Mouse (Mus musculus): Measurements from ENCODE around the gene Sema7a. TPM values are rescaled to one million over a fixed set of nuclear protein-coding genes. Genes with fewer than 3 reads are reported as not detected.

Sema7a gene
- total and polyA plus RNA-seq, 3 experiments = 0.03 TPM; not detected in 2

GRCm38 (mm10) chr9:57940861-57941638 lies 1.1 kb downstream of the Sema7a start:
- no peaks in the 10 kb centered on the region for H3K36me3 ChIP-seq (ENCODE audit: control insufficient read depth in 1 of 2, insufficient read depth in 2 of 2, low read length in 2 of 2)
- H3K4me1 ChIP-seq (ENCODE audit: control insufficient read depth in 1 of 2, insufficient read depth in 2 of 2, low read length in 2 of 2) = no peaks in the 10 kb centered on the region
- TF ChIP-seq GABPA (IDR thresholded peaks at IDR 0.05; ENCODE audit: low read depth, low read length) (no peak), SMC3 (IDR thresholded peaks at IDR 0.05; ENCODE audit: low read depth, low read length) (no peak), TCF12 (IDR thresholded peaks at IDR 0.05; ENCODE audit: low read depth, low read length) (no peak), ETS1 (IDR thresholded peaks at IDR 0.05; ENCODE audit: low read depth, low read length) (no peak), ELF1 (IDR thresholded peaks at IDR 0.05; ENCODE audit: low read depth, low read length) (no peak), TBP (IDR thresholded peaks at IDR 0.05; ENCODE audit: low read depth, low read length) (no peak), CHD1 (IDR thresholded peaks at IDR 0.05; ENCODE audit: low read depth, low read length) (no peak), ZC3H11A (IDR thresholded peaks at IDR 0.05; ENCODE audit: low read depth, low read length) (no peak), ZNF384 (IDR thresholded peaks at IDR 0.05; ENCODE audit: low read depth, low read length) (no peak)
- no peak for DNase-seq (ENCODE audit: low read depth, low spot score)
- no peak overlapping the region for H3K9ac ChIP-seq (ENCODE audit: control insufficient read depth, low read depth, low read length, poor library complexity, severe bottlenecking)
- no peak overlapping the region for H3K4me3 ChIP-seq (ENCODE audit: control insufficient read depth in 1 of 2, insufficient read depth in 1 of 2, low read depth in 2 of 2, low read length in 2 of 2)
- no peak overlapping the region for H3K27ac ChIP-seq (ENCODE audit: control insufficient read depth, low read depth, low read length)
- no peaks in the 10 kb centered on the region for H3K79me2 ChIP-seq (ENCODE audit: control insufficient read depth, insufficient read depth, low read length, poor library complexity)
- H3K9me3 ChIP-seq (replicated peaks; ENCODE audit: insufficient read depth, low read length) = no peaks in the 10 kb centered on the region
- 0 out of 4 replicates have a peak, but pooled peaks cover 0 to 2% of the 10 kb centered on the region in 2 experiments for H3K27me3 ChIP-seq (ENCODE audit: control insufficient read depth in 1 of 2, insufficient read depth in 2 of 2, low read length in 2 of 2)

GRCm38 (mm10) chr9:57942039-57942438 lies 2.1 kb downstream of the Sema7a start:
- H3K4me1 ChIP-seq (ENCODE audit: control insufficient read depth in 1 of 2, insufficient read depth in 2 of 2, low read length in 2 of 2) = no peaks in the 10 kb centered on the region
- no peaks in the 10 kb centered on the region for H3K36me3 ChIP-seq (ENCODE audit: control insufficient read depth in 1 of 2, insufficient read depth in 2 of 2, low read length in 2 of 2)
- H3K27me3 ChIP-seq (ENCODE audit: control insufficient read depth in 1 of 2, insufficient read depth in 2 of 2, low read length in 2 of 2) = 0 out of 4 replicates have a peak, but pooled peaks cover 0 to 3% of the 10 kb centered on the region in 2 experiments
- no peak overlapping the region for H3K27ac ChIP-seq (ENCODE audit: control insufficient read depth, low read depth, low read length)
- no peak overlapping the region for H3K4me3 ChIP-seq (ENCODE audit: control insufficient read depth in 1 of 2, insufficient read depth in 1 of 2, low read depth in 2 of 2, low read length in 2 of 2)
- DNase-seq (ENCODE audit: low read depth, low spot score) = no peak
- no peak overlapping the region for H3K9ac ChIP-seq (ENCODE audit: control insufficient read depth, low read depth, low read length, poor library complexity, severe bottlenecking)
- H3K79me2 ChIP-seq (ENCODE audit: control insufficient read depth, insufficient read depth, low read length, poor library complexity) = no peaks in the 10 kb centered on the region
- TF ChIP-seq CHD2 (IDR thresholded peaks at IDR 0.05; ENCODE audit: low read length) = no peak
- no peak for TF ChIP-seq E2F4 (IDR thresholded peaks at IDR 0.05; ENCODE audit: borderline replicate concordance, low read depth, low read length)
- TF ChIP-seq TCF12 (IDR thresholded peaks at IDR 0.05; ENCODE audit: low read depth, low read length) = no peak
- no peak for TF ChIP-seq MAX (IDR thresholded peaks at IDR 0.05; ENCODE audit: low read length)
- TF ChIP-seq ZKSCAN1 (IDR thresholded peaks at IDR 0.05; ENCODE audit: low read depth, low read length) = no peak
- TF ChIP-seq MAFK (IDR thresholded peaks at IDR 0.05; ENCODE audit: borderline replicate concordance, low read depth, low read length) = no peak
- no peak for TF ChIP-seq MEF2A (IDR thresholded peaks at IDR 0.05; ENCODE audit: extremely low read depth, insufficient replicate concordance, low read depth, low read length, poor library complexity, severe bottlenecking)
- no peak for TF ChIP-seq ELF1 (IDR thresholded peaks at IDR 0.05; ENCODE audit: low read depth, low read length)
- no peak for TF ChIP-seq CHD1 (IDR thresholded peaks at IDR 0.05; ENCODE audit: low read depth, low read length)
- no peak for TF ChIP-seq BHLHE40 (IDR thresholded peaks at IDR 0.05; ENCODE audit: borderline replicate concordance, low read depth, low read length)
- H3K9me3 ChIP-seq (replicated peaks; ENCODE audit: insufficient read depth, low read length) = no peaks in the 10 kb centered on the region

All from MEL (cell line).